Mouse (Mus musculus) neutrophil, adult 5-6 weeks (primary cell): ENCODE data around the gene Gm49661. TPM values are rescaled to one million over a fixed set of nuclear protein-coding genes. Genes with fewer than 3 reads are reported as not detected.
A peak's percentile ranks its signal among the peaks of the same experiment; 100 is the strongest.

Source experiments
- ATAC-seq: fragments of 151-379, 151-347 bp; 2 replicates; pipeline ENCODE4 v1.8.0; 2017; ENCODE audit warnings: mild to moderate bottlenecking, moderate TSS enrichment; ENCODE audit not compliant: insufficient number of reproducible peaks, poor library complexity, low FRiP score, severe bottlenecking; ENCODE audit errors: extremely low read depth
- total RNA-seq: library from RNA; stranded (forward); fragments of 200-1000 nt; gene quantifications from 2 replicates; pipeline ENCODE4 v1.2.3, GENCODE M21; 2017

The Gm49661 gene
- total RNA-seq, 1 experiment from 2014 or later, result not detected

DNA sequence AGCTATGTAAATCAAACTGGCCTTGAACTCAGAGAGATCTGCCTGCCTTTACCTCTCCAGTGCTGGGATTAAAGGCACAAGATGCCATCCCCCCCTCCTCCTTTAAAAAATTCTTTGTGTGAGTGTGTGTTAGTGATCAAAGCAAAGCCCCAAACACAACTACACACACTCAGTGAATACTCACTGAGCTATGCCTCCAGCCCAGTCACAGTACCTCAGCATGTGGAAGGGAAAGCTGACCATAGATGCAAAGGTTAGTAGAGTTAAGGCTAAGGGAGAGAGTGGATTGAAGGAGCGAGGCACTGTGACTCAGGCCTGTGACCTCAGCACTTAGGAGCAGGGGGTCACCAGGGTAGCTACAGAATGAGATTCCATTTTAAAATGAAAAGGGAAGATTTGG, 3.8 kb upstream of the Gm49661 start:
- ATAC-seq, result no peak

DNA sequence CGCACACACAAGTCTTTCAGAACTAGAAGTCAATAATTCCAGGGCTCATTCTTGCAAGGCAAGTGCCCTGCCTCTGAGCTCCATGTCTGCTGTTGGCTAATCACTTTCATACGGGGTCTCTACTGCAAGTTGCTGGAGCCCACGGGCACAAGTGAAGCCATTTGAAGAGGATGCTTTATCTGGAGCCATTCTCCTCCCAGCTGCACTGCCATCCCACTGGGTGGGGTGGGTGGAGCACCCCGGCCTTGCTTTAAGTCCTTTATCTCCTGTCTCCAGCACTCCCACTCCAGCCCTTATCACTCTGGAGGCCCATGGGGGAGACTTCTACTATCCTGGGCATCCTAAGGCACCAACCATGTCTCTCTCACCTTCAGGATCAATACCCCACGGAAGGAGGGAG, 1.7 kb upstream of the Gm49661 start:
- no peak for ATAC-seq

DNA sequence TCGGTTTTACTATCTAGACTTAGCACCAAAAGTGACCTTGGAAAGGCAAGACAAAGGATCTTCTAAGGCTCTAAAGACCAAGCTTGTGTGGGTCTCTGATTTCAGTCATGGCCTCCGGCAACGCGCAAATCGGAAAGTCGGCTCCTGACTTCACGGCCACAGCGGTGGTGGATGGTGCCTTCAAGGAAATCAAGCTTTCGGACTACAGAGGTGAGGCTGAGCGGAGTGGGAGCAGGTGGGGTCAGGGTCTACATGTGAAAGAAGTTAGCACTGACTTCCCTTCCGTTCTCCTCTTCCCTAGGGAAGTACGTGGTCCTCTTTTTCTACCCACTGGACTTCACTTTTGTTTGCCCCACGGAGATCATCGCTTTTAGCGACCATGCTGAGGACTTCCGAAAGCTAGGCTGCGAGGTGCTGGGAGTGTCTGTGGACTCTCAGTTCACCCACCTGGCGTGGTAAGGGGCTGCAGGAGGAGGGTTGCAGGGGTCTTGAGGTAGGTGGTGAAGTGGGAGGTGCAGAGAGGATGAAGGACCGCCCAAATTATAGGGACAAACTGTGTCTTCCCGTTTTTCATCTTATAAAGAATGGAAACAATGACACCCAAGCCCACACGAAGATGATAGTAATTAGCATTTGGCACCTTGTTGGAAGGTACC, 1.0 kb upstream of the Gm49661 start:
- no peak for ATAC-seq

DNA sequence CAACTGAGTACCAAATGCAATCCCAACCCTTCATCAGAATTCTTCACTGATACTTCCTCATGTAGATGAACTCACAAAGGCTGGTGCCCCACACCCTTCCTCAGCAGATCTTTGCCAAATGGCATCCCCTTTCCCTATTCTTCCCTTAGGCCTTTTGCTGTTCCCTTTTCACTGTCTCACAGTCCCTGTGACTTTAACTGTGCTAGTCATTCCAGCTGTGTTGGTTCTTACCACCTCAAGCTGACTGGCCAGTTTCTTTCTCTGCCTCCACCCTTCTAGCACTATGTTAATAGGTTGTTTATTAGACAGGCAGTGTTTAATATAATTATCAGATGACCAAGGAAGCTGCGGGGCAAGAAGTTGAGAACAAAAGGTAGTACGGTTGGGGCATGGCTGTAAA, 583 bp downstream of the Gm49661 start:
- no peak for ATAC-seq

DNA sequence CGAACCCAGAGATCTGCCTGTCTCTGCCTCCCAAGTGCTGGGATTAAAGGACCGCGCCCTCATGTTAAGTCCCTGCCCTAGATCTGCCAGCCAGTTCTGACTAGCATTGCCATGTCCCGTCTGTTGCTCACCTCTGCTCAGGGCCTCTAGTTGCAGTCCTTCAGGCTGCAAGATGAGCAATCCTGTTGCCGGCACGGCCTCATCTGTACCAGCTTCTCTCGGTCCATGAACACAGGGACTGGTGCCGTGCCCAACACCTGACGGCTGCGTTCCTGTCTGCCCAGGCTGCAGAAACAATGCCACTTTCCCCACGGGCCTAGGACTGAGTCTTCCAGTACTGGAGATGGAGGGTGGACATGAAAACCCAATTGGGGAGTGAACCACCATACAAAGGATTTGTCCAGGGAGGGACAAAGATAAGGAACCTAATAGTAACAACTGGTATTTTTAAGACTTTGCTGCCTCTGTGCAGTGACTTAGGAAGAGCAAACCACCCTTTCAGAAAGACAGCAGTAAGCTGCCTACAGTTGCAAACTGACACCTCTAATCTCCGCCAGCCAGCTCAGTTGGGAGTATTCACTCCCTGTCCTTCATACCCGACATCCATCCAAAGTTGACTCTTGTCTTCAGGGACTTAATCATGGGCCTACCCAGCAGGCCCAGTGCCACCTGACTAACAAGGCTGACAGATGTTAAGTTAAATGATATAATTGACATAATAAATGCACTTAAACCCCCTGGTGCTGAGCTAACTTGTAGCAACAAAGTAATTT, 1.5 kb downstream of the Gm49661 start:
- no peak for ATAC-seq

- no peak for ATAC-seq
These were observed 2.6 kb downstream of the Gm49661 start for GRCm38 (mm10) chr8:84966603-84967002.

DNA sequence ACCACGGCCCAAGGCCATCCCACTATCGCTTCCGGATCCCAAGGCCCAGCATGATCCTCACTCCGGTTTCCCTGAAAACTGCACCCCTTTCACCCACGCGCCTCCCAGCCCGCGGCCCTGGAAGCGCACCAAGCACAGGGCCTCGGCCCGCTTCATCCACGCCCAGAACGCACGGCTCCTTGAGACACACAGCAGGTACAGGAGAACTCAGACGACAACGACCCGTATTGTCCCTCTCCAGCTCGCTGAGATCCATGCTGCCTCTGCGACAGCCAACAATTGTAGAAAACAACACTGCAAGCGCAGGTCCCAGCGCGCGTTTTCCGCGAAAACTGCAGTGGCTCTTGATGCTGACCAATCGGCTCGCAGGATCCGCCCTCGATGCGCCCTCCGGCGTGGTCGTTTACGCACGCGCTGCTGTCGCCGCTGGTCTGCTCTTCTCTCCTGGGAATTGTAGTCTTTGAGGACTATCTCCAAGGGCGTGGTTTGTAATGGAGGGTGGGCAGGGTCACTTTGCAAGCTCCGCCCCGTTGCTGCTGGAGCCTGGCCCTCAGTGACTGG, 3.4 kb downstream of the Gm49661 start:
- ATAC-seq, result peak; percentile 89

- no peak for ATAC-seq
These were observed 5.3 kb downstream of the Gm49661 start for GRCm38 (mm10) chr8:84963952-84964351.

- no peak for ATAC-seq
These were observed 9.4 kb downstream of the Gm49661 start for GRCm38 (mm10) chr8:84959811-84960210.

DNA sequence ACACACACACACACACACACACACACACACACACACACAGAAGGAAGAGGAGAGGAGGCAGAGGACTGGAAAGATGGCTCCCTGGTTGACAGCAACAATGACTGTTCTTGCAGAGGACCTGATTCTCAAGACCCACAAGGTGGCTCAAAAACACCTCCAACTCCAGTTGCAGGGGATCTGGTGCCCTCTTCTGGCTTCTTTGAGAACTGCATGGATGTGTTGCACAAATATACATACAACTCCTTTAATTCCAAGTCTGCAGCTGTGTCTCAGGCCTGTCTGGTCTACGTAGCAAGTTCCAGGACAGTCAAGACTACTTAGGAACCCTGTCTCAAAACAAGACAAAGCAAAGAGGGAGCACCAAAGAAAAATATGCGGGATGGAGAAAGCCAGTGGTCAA, 12.5 kb downstream of the Gm49661 start:
- peak; percentile 48; the same call in 1 of the 2 replicates for ATAC-seq

DNA sequence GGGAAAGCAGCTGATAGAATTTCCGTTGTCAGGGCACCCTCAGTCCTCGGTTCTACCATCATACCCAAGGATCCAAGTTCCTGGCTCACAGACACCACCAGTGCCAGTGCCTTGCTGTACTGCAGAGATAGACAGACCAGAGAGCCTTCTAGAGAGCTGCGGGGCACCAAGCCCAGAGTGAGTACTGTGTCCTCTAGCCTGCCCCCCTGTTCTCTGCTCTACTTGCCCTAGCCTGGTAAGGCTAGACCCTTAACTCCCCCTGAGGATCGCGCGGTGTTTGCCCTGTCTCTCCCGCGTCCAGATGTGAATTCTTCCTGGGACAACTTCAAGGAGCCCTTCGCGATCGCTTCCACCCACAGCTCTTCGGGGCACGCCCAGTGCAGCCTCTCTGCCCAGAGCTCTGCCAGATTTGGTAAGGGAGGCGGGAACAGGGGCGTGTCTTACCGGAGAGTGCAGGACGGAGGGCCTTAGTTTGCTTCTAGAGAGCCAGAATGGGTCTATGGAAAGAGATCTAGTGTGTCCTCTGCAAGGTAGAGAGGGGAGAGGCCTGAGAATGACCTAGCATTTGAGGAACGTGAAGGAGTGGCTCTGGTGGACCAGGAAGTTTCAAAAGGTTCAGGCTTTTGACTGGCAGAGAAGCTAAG, 16.5 kb downstream of the Gm49661 start:
- ATAC-seq, result no peak

GRCm38 (mm10) chr8:84949753-84950152, 19.5 kb downstream of the Gm49661 start:
- ATAC-seq, result no peak

GRCm38 (mm10) chr8:84947241-84947545, 22.0 kb downstream of the Gm49661 start:
- ATAC-seq, result no peak

- ATAC-seq, result no peak
These were observed 22.5 kb downstream of the Gm49661 start, which contains the start of gene Rtbdn for GRCm38 (mm10) chr8:84946528-84947240. Rtbdn (plus strand) TSS chr8:84946991.

- ATAC-seq, result no peak
These were observed 23.4 kb downstream of the Gm49661 start for GRCm38 (mm10) chr8:84945633-84946527.

DNA sequence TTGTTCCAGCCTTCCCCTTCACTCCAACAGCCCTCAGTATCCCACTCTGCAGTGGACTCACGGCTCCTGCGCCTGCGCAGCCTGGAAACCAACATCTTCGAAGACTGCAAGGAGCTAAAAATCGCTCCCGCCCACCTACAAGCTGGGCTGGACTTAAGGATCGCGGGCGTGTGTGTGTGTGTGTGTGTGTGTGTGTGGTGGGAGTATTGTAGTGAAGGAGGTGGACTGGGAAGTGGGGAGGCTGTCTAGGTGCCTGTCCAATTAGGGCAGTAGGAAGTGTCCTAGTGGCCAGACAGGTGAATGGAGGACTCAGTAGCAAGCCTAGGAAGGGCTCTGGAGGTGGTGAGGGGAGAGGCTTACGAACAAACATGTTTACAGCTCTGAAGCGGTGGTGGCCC, 24.0 kb downstream of the Gm49661 start:
- no peak for ATAC-seq

DNA sequence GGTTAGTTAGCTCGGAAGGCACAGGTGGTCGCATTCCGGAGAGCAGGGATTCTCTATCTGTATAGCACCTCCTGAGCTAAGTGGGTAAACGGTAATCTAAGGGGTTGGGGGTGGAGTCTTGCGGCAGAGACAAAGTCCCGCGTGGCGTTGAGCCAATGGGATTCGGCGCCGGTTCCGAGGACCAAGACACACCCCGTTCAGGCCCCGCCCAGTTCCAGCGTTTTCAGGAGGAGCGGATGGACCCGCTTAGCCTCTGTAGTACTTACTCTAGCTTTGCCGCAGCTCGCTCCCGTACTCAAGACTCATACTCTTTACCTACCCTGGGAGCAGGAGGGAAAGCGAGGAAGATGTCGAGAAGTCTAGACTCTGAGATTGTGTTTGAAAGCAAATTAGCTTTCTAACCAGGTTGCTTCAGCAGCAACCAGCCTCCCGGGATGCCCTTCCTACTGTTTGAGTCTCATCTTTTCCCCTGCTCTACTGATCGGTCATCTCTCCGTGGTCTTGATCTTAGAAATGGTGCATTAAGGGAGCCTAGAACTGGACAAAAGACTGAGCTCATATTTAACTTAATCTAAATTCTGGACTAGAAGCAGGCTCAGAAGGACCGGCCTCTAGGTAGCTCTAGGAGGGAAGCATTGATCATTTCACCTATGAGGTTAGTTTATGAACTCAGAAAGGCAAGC, 24.6 kb downstream of the Gm49661 start:
- no peak for ATAC-seq

DNA sequence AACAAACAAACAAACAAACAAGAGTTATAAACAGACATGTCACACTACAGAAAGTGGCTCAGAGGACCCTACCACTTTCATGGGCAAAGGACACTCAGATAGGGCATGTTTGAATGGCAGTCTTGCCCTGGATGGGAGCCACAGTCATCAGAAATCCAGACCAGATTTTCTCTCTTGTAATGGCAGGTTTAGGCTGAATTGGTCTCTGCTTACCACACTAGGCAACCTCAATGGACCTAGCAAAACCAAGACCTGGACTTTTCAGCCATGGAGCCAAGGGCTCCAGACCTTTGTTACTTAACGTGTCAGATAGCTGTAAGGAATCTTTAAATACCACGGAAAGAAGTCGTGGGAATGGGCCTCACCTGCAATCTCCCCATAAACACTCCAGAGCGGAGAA, 25.5 kb downstream of the Gm49661 start:
- ATAC-seq, result no peak
